Mouse (Mus musculus): ENCODE measurements around the gene Echdc3. TPM values are rescaled to one million over a fixed set of nuclear protein-coding genes. Genes with fewer than 3 reads are reported as not detected.

Gene Echdc3
- total RNA-seq, 1 experiment from 2014 or later: 0.93 TPM

DNA sequence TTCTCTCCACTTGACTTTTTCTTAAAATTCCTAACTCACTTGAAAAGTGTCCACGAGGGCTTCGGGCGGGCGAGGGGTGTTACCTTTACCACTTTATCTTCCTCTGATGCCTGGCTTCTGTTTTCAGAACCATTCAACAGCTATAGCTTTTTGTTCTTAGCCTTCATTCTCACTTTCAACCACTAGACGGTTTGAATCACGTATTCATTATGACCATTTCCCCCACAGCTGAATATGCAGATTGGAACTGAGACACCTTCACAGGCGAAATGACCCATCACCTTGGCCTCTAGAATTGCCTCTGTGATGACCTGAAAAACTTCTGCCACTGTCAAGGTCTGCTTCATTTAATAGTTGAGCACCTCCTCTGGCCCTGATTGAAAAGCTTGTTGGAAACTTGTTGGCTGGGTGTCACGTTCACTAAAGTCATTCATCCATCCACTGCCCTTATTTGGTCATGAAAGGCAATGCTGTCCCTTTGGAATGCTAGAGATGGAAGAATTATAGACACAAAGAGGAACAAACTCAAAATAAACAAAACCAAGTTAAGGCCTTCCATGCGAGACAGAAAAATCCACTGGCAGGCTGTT is 72.2 kb downstream of the Echdc3 start:
- ATAC-seq (ENCODE audit: extremely low read depth, insufficient number of reproducible peaks, low FRiP score, poor library complexity, severe bottlenecking): no peak

Other genes starting within 250 kb of the Echdc3 start
- 0.25 and 0.47 TPM in 2 replicates for gene Proser2, start 82.8 kb downstream of the Echdc3 start, total RNA-seq (2017)
- gene Usp6nl, start 109.6 kb upstream of the Echdc3 start, total RNA-seq (2017): 29.2 and 31.7 TPM in 2 replicates

Data from neutrophil, adult 5-6 weeks (primary cell).